Mouse (Mus musculus): Measurements from ENCODE around the gene Sesn3. TPM values are rescaled to one million over a fixed set of nuclear protein-coding genes. Genes with fewer than 3 reads are reported as not detected.
A peak's percentile ranks its signal among the peaks of the same experiment; 100 is the strongest.

Sesn3 gene
- total RNA-seq, 2 experiments from 2014 or later = 111 to 118 TPM

DNA sequence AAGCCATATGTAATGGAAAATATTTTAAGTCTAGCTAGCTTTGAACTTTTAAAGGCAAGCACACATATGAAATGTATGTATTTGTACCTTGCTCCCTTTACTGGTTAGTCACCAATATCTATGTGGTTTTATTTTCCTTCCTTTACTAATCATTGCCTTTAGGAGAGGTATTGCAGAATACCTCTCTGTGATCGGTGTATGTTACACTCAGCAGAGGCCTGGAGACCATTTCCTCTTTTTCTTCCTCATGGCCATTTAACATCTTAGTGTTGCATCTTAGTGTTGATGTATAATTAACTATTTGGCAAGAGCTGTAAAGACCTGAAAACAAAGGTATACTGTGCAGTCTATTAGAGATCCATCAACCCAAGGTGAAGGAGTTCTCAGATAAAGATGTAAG is 12.4 kb downstream of the Sesn3 start:
- H3K4me3 ChIP-seq = no peak overlapping the region
- H3K27ac ChIP-seq = no peak overlapping the region
- TF ChIP-seq CTCF (IDR thresholded peaks at IDR 0.05) = no peak
- intact Hi-C loops (cut with DNase I) = no loop called here
- no peak for DNase-seq (ENCODE audit: extremely low spot score in 1 of 2, low spot score in 2 of 2)

DNA sequence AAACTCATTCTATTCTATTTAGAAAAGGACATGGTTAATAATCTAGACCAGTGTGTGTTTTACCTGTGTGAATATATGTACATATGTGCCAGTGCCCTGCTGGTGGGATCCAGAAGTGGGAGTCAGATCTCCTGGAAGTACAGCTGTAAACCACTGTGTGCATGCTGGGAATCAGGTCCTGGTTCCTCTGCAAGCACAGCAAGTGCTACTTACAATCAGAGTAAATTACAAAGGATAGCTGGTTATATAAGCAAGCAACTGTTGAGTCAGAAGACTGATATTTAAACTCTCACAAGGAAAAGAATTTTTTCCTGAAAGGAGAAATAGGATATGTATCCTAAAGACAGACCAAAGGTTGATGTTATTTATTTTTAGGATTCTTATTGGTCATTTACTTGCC is 13.6 kb downstream of the Sesn3 start:
- peak; percentile 2; the same call in 1 of the 2 replicates for TF ChIP-seq CTCF (IDR thresholded peaks at IDR 0.05)
- intact Hi-C loops (cut with DNase I) = no loop called here
- DNase-seq (ENCODE audit: extremely low spot score in 1 of 2, low spot score in 2 of 2) = no peak
- peak overlapping the region; percentile 30; the same call in 1 of the 2 replicates for H3K27ac ChIP-seq
- H3K4me3 ChIP-seq = no peak overlapping the region

DNA sequence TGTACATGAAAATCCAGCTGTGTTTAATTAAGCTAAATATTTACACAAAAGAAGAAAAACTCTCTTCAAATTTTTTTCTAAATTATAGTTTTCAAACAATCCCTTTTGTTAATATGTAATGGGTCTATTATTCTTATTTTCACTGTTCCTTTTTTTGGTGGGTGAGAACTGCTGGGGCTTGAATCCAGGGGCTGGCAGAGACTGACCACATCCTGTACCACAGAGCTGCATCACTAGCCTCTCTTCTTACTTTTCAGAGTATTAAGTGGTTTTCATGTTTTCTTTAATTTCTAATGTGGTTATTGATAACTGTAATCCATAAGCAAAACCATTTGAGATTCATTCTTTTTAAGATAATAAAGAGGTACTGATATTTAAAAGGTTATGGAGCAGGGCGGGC is 19.0 kb downstream of the Sesn3 start:
- DNase-seq (ENCODE audit: extremely low spot score in 1 of 2, low spot score in 2 of 2) = no peak
- no peak for TF ChIP-seq CTCF (IDR thresholded peaks at IDR 0.05)
- Histone ChIP-seq H3K27ac (no peak overlapping the region), H3K4me3 (no peak overlapping the region)
- intact Hi-C loops (cut with DNase I) = no loop called here

DNA sequence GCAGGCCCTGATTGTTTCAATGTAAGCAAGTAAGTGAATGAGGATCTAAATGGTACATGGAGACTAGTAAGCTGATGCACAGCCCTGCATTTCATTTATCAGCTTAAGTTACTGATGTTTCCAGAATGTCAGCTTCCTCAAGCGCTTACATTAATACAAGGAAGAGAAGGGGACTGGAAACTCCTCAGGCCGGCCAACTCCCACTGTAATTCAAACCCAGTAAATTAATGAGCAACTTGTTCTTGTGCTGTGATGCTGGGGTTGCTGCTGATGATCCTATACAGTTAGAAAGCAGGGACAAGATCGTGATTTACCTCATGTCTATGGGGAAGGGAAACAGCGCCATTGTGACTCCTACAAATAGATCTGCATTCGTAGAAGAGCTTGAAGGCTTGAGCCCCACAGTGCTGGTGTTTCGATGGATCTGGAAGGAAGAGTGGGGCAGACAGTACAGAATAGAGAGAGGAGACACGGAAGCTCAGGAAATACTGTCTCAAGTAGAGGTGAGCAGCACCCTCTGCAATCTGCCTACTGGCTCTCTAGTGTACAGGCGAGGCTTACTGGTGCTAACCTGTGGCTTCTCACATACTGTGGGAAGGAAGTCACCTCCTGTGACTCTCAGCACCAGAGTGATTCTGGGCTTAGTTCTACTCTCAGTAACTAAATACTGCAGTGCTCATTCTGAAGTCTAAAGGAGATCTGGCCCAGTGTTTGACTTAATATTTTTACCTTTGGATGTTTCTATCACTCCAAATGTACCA is 21.0 kb downstream of the Sesn3 start:
- DNase-seq (ENCODE audit: extremely low spot score in 1 of 2, low spot score in 2 of 2) = no peak
- TF ChIP-seq CTCF (IDR thresholded peaks at IDR 0.05) = no peak
- no peak overlapping the region for H3K4me3 ChIP-seq
- intact Hi-C loops (cut with DNase I) = no loop called here
- no peak overlapping the region for H3K27ac ChIP-seq

DNA sequence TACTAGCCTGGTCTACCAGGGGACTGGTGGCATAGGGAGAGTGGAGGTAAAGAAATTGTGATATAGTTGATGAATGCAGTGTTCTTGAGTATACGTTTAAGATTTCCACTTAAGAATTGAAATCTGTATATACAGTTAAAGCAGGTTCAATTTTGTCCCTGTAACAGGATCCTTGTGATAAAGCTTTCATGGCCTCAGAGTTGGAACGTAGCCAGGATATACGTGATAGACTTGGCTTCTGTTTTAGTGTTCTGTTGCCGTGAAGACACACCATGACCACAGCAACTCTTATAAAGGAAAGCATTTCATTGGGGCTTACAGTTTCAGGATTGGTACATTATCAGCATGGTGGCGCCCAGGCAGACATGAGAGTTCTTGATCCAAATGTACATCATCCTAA is 22.3 kb downstream of the Sesn3 start:
- no peak for DNase-seq (ENCODE audit: extremely low spot score in 1 of 2, low spot score in 2 of 2)
- no peak overlapping the region for H3K27ac ChIP-seq
- H3K4me3 ChIP-seq = no peak overlapping the region
- no peak for TF ChIP-seq CTCF (IDR thresholded peaks at IDR 0.05)
- intact Hi-C loops (cut with DNase I) = no loop called here

DNA sequence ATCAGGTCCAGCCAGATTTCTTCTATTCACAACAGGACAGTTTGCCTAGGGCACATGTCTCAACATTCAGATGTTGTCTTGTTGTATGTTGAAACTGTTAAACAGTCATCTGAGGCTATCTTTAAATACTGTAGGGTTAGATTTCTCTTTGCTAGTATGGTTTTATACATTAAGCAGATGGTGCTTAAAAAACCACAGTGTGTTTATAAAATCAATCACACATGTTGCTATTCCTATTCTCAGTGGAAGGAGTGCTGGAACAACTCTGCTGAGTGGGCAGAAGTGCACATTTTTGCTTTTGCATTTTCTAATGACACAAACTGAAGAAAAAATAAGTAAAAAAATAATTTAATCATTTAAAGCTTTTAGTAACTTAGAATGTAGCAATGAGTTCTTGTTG is 25.0 kb downstream of the Sesn3 start:
- H3K27ac ChIP-seq = no peak overlapping the region; the same call in 1 of the 2 replicates
- no peak for DNase-seq (ENCODE audit: extremely low spot score in 1 of 2, low spot score in 2 of 2)
- TF ChIP-seq CTCF (IDR thresholded peaks at IDR 0.05) = no peak
- intact Hi-C loops (cut with DNase I) = no loop called here
- no peak overlapping the region for H3K4me3 ChIP-seq

DNA sequence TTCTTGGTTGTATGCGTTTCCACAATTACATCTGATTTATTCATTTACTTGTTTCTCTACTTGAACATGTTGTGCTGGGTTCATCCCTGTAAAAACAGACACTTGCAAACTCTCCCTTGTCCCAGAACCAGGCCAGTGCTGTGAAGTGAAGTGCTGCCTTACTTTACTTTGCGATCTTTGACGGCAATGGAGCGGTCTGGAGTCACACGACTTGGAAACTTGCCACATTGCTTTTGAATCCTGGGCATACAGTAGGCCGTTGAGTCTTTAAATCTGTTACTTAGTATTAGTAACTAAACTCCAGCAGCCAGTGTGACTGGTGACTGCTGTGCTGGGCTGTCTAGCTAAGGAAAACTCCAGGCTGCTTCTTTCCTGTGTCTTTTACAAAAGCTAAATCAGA is 25.9 kb downstream of the Sesn3 start:
- Histone ChIP-seq H3K27ac (no peak overlapping the region), H3K4me3 (no peak overlapping the region)
- intact Hi-C loops (cut with DNase I) = no loop called here
- no peak for DNase-seq (ENCODE audit: extremely low spot score in 1 of 2, low spot score in 2 of 2)
- no peak for TF ChIP-seq CTCF (IDR thresholded peaks at IDR 0.05)

DNA sequence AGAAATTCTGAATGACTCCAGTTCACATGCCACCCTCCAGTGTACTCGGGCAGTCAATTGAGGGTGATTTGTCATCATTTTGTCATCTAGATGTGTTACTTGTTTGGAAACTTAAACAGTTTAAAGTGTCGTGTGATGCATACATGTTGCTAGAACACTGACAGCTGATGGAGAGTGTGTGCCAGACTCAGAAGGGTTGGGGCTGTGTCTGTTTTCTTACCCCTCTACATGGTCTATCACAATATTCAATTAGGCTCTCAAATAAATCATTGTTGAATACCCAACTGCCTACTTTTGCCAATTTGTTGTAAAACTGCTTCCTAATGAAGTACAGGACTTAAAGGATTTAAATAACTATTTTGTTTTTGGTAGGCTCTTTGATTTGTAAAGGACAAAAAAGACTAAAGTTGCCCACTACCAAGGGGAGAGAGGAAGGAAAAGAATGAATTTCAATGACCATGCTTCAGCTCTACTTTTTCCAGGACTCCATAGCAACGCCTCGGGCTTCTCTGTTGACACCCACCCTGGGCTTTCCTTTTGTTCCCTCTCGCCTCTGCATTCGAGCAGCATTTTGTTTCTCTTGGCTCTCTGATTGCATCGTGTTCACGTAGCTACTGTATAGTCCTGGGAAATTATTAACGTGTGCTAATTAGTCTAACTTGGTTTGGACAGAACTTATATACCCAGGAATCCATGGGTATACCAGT is 29.5 kb downstream of the Sesn3 start:
- peak overlapping the region; percentile 4; the same call in 1 of the 2 replicates for H3K27ac ChIP-seq
- no peak for DNase-seq (ENCODE audit: extremely low spot score in 1 of 2, low spot score in 2 of 2)

DNA sequence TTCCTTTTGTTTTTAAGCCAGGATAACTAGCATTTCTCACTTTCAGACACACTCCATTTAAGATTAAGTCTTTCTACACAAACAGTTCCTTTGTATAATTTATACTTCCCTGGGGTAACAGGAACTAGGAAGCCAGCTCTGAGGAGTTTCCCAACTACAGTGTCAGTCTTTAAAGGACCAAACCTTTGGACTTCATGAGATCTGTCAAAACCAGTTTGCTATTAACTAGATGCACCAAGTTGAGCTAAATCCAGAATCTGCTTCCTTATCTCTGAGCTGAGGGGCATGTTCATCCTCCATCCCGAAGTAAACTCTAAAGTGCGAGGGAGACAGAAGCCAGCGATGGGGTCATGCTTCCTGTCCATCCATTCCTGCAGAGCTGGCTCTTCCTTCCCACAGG is 32.5 kb downstream of the Sesn3 start:
- H3K27ac ChIP-seq = no peak overlapping the region
- DNase-seq (ENCODE audit: extremely low spot score in 1 of 2, low spot score in 2 of 2) = no peak
- intact Hi-C loops (cut with DNase I) = no loop called here
- TF ChIP-seq CTCF (IDR thresholded peaks at IDR 0.05) = no peak
- H3K4me3 ChIP-seq = no peak overlapping the region

More for the DNA sequence above, 29.5 kb downstream of the Sesn3 start:
- no peak for TF ChIP-seq CTCF (IDR thresholded peaks at IDR 0.05)
- H3K4me3 ChIP-seq = no peak overlapping the region
- intact Hi-C loops (cut with DNase I) = no loop called here

DNA sequence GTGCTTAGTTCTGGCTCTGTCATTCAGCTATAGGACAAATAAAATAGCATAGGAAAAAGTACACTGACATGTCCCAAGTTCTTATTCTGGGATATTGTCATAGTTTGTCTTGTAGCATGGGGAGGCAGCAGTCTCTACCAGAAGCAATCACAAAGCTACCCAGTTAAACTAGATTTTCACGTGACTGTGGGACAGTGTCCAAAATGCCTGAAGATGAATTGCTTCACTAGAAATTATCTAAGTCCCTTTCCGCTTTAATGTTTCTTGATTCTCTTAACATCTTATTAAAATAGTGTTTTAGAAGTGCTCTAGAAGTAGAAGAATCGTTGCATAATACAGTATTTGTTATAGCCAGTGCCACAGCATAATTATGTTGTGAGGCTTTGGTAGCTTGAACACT is 39.1 kb downstream of the Sesn3 start:
- Histone ChIP-seq H3K27ac (no peak overlapping the region), H3K4me3 (no peak overlapping the region)
- DNase-seq (ENCODE audit: extremely low spot score in 1 of 2, low spot score in 2 of 2) = no peak
- no peak for TF ChIP-seq CTCF (IDR thresholded peaks at IDR 0.05)
- intact Hi-C loops (cut with DNase I) = no loop called here

DNA sequence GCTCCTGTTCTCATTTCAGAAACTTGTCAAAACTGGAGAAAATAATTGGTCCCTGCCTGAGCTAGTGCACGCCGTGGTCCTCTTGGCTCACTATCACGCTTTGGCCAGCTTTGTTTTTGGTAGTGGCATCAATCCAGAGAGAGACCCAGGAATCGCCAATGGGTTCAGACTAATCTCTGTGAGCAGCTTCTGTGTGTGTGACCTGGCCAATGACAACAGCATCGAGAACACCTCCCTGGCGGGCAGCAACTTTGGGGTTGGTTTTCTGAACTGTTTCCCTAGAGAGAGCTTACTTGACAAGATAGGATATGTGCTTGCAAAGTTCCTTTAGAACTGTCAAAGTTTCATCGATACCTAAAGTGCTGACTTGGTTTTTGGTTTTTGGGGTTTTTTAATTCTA is 39.6 kb downstream of the Sesn3 start:
- H3K4me3 ChIP-seq = no peak overlapping the region
- TF ChIP-seq CTCF (IDR thresholded peaks at IDR 0.05) = no peak
- DNase-seq (ENCODE audit: extremely low spot score in 1 of 2, low spot score in 2 of 2) = no peak
- intact Hi-C loops (cut with DNase I) = no loop called here
- H3K27ac ChIP-seq = no peak overlapping the region

DNA sequence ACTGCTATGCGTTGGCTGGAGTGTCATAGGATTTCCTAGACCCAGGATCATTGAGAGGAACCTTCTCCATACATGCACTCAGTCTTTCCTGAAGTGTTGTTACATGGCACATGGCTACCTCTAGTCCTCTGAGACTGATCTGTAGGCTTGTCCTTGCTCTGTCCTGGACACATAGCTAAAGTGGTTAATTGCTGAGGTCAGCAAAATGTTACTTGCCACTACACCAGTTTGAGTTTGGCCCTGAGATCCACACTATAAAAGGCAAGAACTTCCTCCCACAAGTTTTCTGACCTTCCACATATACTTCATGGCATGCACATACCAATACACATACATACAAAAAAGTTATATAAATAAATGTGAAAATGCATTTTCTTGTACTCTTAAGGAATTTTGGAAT is 41.8 kb downstream of the Sesn3 start:
- intact Hi-C loops (cut with DNase I) = no loop called here
- H3K4me3 ChIP-seq = no peak overlapping the region
- TF ChIP-seq CTCF (IDR thresholded peaks at IDR 0.05) = no peak

DNA sequence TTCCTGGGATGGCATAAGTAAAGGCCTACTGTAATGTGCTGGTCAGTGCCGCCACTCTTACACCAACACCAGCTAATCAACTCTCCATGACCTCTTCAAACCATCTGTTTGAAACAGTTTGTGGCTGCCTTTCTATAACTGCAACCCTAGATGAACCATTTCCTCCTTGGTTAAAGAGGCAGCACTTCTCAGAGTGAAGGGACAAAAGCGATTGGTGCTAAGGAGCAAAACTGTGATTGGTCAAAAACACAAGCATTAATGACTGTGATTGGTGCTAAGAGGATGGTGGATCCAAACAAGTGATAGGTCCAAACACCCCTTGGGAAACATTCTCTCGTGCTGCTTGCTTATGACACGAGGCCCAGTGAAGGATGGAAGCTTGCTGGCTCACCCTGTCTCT is 61.0 kb downstream of the Sesn3 start:
- no peak overlapping the region for H3K4me3 ChIP-seq
- no peak overlapping the region for H3K27ac ChIP-seq
- intact Hi-C loops (cut with DNase I) = no loop called here
- TF ChIP-seq CTCF (IDR thresholded peaks at IDR 0.05) = no peak
- DNase-seq (ENCODE audit: extremely low spot score in 1 of 2, low spot score in 2 of 2) = no peak

More for the DNA sequence above, 41.8 kb downstream of the Sesn3 start:
- no peak overlapping the region for H3K27ac ChIP-seq
- DNase-seq (ENCODE audit: extremely low spot score in 1 of 2, low spot score in 2 of 2) = no peak
